Mouse (Mus musculus) heart, postnatal 10 days (tissue): Measurements from ENCODE around the gene Cabp7. TPM values are rescaled to one million over a fixed set of nuclear protein-coding genes. Genes with fewer than 3 reads are reported as not detected.
"Not testable (repeated sequence)": the region's sequence is repeated elsewhere in the genome, so short reads cannot be mapped to it uniquely, and the experiment has no call there.

Experiments
- DNase-seq, 2 experiments: peaks; one replicate each; pipeline ENCODE4 v3.0.0; 2021
- intact Hi-C: fragments of 180-260 bp; cut with DNase I; formaldehyde crosslinking; loops from one replicate; pipeline ENCODE4 v1.15.1; 2025
- total RNA-seq, 2 experiments: library from RNA; stranded (reverse); gene quantifications; 2 replicates each; pipeline ENCODE4 v1.2.3; 2021

The Cabp7 gene
- total RNA-seq, 2 experiments from 2014 or later: not detected

- intact Hi-C loops, DNase-seq: not testable (repeated sequence)
These were observed 36.4 kb downstream of the Cabp7 start for GRCm38 (mm10) chr11:4710188-4710587.

GRCm38 (mm10) chr11:4705178-4705577 is 41.4 kb downstream of the Cabp7 start:
- DNase-seq: no peak
- intact Hi-C loops: loop anchor here (10.0 kb wide), 1 partner anchor 440 kb away; no protein-coding TSS in a partner anchor

GRCm38 (mm10) chr11:4704072-4704964 is 42.3 kb downstream of the Cabp7 start, which contains the start of the genes Uqcr10 and Zmat5:
Gene Uqcr10, minus strand, starts transcription at chr11:4704342.
Gene Zmat5, plus strand, starts transcription at chr11:4704678.
- intact Hi-C loops: loop anchor here (10.0 kb wide), 1 partner anchor 440 kb away; no protein-coding TSS in a partner anchor
- DNase-seq: peak; percentile 95 to 96

GRCm38 (mm10) chr11:4703688-4704071 is 42.9 kb downstream of the Cabp7 start:
- intact Hi-C loops: loop anchor here (10.0 kb wide), 1 partner anchor 439 kb away; no protein-coding TSS in a partner anchor

GRCm38 (mm10) chr11:4700726-4701125 is 45.9 kb downstream of the Cabp7 start:
- DNase-seq: no peak
- intact Hi-C loops: loop anchor here (10.0 kb wide), 1 partner anchor 436 kb away; no protein-coding TSS in a partner anchor

More at GRCm38 (mm10) chr11:4703688-4704071, 42.9 kb downstream of the Cabp7 start:
- DNase-seq: no peak

- peak; percentile 82 to 83 for DNase-seq
- intact Hi-C loops: loop anchor here (5.0 kb wide), 1 partner anchor 260 kb away; no protein-coding TSS in a partner anchor
These were observed 49.3 kb downstream of the Cabp7 start for GRCm38 (mm10) chr11:4697043-4697983.

- no peak for DNase-seq
- intact Hi-C loops: no loop called here
These were observed 54.4 kb downstream of the Cabp7 start for GRCm38 (mm10) chr11:4692162-4692561.

- peak; percentile 51 to 54 for DNase-seq
- intact Hi-C loops: no loop called here
These were observed 55.4 kb downstream of the Cabp7 start for GRCm38 (mm10) chr11:4691213-4691612.

- intact Hi-C loops: no loop called here
- DNase-seq: no peak
These were observed 56.2 kb downstream of the Cabp7 start for GRCm38 (mm10) chr11:4690353-4690752.

- DNase-seq: no peak
- intact Hi-C loops: no loop called here
These were observed 57.8 kb downstream of the Cabp7 start for GRCm38 (mm10) chr11:4688632-4689380.

- DNase-seq: no peak
- intact Hi-C loops: no loop called here
These were observed 58.7 kb downstream of the Cabp7 start for GRCm38 (mm10) chr11:4687874-4688273.

- DNase-seq: no peak
- intact Hi-C loops: no loop called here
These were observed 59.6 kb downstream of the Cabp7 start for GRCm38 (mm10) chr11:4687027-4687426.

Other genes starting within 250 kb of the Cabp7 start
- gene Mtmr3, start 151.9 kb downstream of the Cabp7 start, total RNA-seq: 10 to 100 TPM; 56.9 to 59.9 TPM
- not detected for gene Gm11032, start 126.7 kb downstream of the Cabp7 start, total RNA-seq
- gene Ascc2, start 109.0 kb downstream of the Cabp7 start, total RNA-seq: 10 to 100 TPM; 15.2 to 16.4 TPM
- gene Uqcr10, start 42.4 kb downstream of the Cabp7 start, total RNA-seq: 1,000 to 10,000 TPM; 1,345 to 1,457 TPM
- gene Zmat5, start 42.1 kb downstream of the Cabp7 start, total RNA-seq: 10 to 100 TPM; 23.8 to 23.9 TPM
- 100 to 1,000 TPM in 1 of 2 experiments, 10 to 100 TPM in 1; 97.2 to 100 TPM for gene Nf2, start 102.8 kb upstream of the Cabp7 start, total RNA-seq
- gene Nipsnap1, start 127.2 kb upstream of the Cabp7 start, total RNA-seq: 1 to 10 TPM; 2.5 to 2.6 TPM
- gene Thoc5, start 148.5 kb upstream of the Cabp7 start, total RNA-seq: 10 to 100 TPM; 19.7 to 21.5 TPM
- under 1 TPM in 1 of 2 experiments, not detected in 1; 0.07 TPM for gene Nefh, start 201.3 kb upstream of the Cabp7 start, total RNA-seq
- 10 to 100 TPM; 46.8 to 50.9 TPM for gene Ap1b1, start 240.0 kb upstream of the Cabp7 start, total RNA-seq